Mouse (Mus musculus) liver, embryonic 11.5 days (tissue): ENCODE measurements around the gene Tmco4. TPM values are rescaled to one million over a fixed set of nuclear protein-coding genes. Genes with fewer than 3 reads are reported as not detected.

Experiments used
- ATAC-seq: fragments of 200-750 bp; cut with Nextera tagmentation; replicated peaks from 2 replicates; pipeline ENCODE4 v1.8.0; 2017; ENCODE audit warnings: moderate number of reproducible peaks, mild to moderate bottlenecking, moderate TSS enrichment, moderate library complexity; ENCODE audit not compliant: low FRiP score
- DNase-seq: peaks from one replicate; pipeline ENCODE4 v3.0.0-alpha.2; 2017; ENCODE audit warnings: low spot score
- H3K27ac ChIP-seq: fragments of 300-500 bp; sonication (generic); 2 replicates; pipeline ENCODE4 v1.5.1; 2014; ENCODE audit warnings: mild to moderate bottlenecking, low read depth, low read length, control low read depth
- H3K27me3 ChIP-seq: fragments of 300-500 bp; sonication (generic); replicated peaks from 2 replicates; pipeline ENCODE4 v1.6.1; 2014; ENCODE audit warnings: low read length, mixed read lengths; ENCODE audit not compliant: control insufficient read depth, insufficient read depth
- H3K36me3 ChIP-seq: fragments of 300-500 bp; sonication (generic); 2 replicates; pipeline ENCODE4 v1.6.1; 2014; ENCODE audit warnings: mild to moderate bottlenecking, low read length, moderate library complexity, mixed read lengths; ENCODE audit not compliant: control insufficient read depth, insufficient read depth
- H3K4me1 ChIP-seq: fragments of 300-500 bp; sonication (generic); replicated peaks from 2 replicates; pipeline ENCODE4 v1.6.1; 2014; ENCODE audit warnings: low read length, mixed read lengths; ENCODE audit not compliant: control insufficient read depth, insufficient read depth
- H3K4me2 ChIP-seq: fragments of 300-500 bp; sonication (generic); 2 replicates; pipeline ENCODE4 v1.6.1; 2014; ENCODE audit warnings: mild to moderate bottlenecking, control low read depth, moderate library complexity
- H3K4me3 ChIP-seq: fragments of 300-500 bp; sonication (generic); 2 replicates; pipeline ENCODE4 v1.5.1; 2014; ENCODE audit warnings: low read depth, low read length, control low read depth
- H3K9ac ChIP-seq: fragments of 300-500 bp; sonication (generic); 2 replicates; pipeline ENCODE4 v1.6.1; 2014; ENCODE audit warnings: low read depth, low read length, control low read depth
- H3K9me3 ChIP-seq: fragments of 300-500 bp; sonication (generic); 2 replicates; pipeline ENCODE4 v1.6.1; 2016; ENCODE audit warnings: low read length, inconsistent platforms, mixed read lengths; ENCODE audit not compliant: control insufficient read depth
- WGBS: fragments of 180-500 bp; shearing (Covaris S2); extraction: QIAGEN DNeasy Blood & Tissue Kit; methylation state at CpG from one replicate; pipeline ENCODE4 v1.1.7; 2014; 5-methylcytosine and 5-hydroxymethylcytosine counted together
- polyA plus RNA-seq: library from polyadenylated mRNA; unstranded; fragments of >200 nt; fragmentation: Nextera tagmentation; extraction: Ambion mirVana; gene quantifications from 2 replicates; pipeline ENCODE4 v1.2.1, GENCODE M21; 2014

Gene Tmco4
- polyA plus RNA-seq, 1 experiment from 2014 or later, result 1.5 TPM

- Histone ChIP-seq H3K9me3 (peaks cover 6% of the 10 kb centered on the region; the same call in 1 of the 2 replicates), H3K9ac (no peak overlapping the region), H3K36me3 (no peaks in the 10 kb centered on the region), H3K4me3 (no peak overlapping the region), H3K4me2 (no peak overlapping the region), H3K27ac (no peak overlapping the region), H3K27me3 (peaks cover 77% of the 10 kb centered on the region), H3K4me1 (peaks cover 3% of the 10 kb centered on the region)
- 37% methylated on average over 7 of the region's 7 CpGs for WGBS
- DNase-seq, result no peak
- no peak for ATAC-seq
These were observed 118.4 kb downstream of the Tmco4 start for GRCm38 (mm10) chr4:139091066-139091465.

GRCm38 (mm10) chr4:139091478-139092355 lies 119.0 kb downstream of the Tmco4 start:
- 7% methylated on average over 28 of the region's 28 CpGs for WGBS
- Histone ChIP-seq H3K36me3 (no peaks in the 10 kb centered on the region), H3K27ac (no peak overlapping the region), H3K4me3 (peak overlapping the region; percentile 53), H3K9me3 (peaks cover 6% of the 10 kb centered on the region; the same call in 1 of the 2 replicates), H3K9ac (no peak overlapping the region), H3K27me3 (peaks cover 77% of the 10 kb centered on the region), H3K4me2 (peak overlapping the region; percentile 73), H3K4me1 (peaks cover 3% of the 10 kb centered on the region)
- DNase-seq, result no peak
- ATAC-seq, result no peak

GRCm38 (mm10) chr4:139092356-139093195 lies 119.9 kb downstream of the Tmco4 start, which contains the start of gene Nbl1:
Nbl1 (minus strand) TSS chr4:139092993.
- H3K9ac ChIP-seq, result peak within 1 kb of the TSS; percentile 17
- DNase-seq (no peak), ATAC-seq (no peak)
- H3K4me2 ChIP-seq, result peak within 1 kb of the TSS; percentile 73
- H3K4me1 ChIP-seq, result peaks cover 3% of the 10 kb centered on the region
- 2% methylated on average over 101 of the region's 105 CpGs for WGBS
- H3K27me3 ChIP-seq, result peaks cover 72% of the 10 kb centered on the region
- H3K9me3 ChIP-seq, result peaks cover 6% of the 10 kb centered on the region; the same call in 1 of the 2 replicates
- no peak within 1 kb of the TSS for H3K27ac ChIP-seq
- peak within 1 kb of the TSS; percentile 53 for H3K4me3 ChIP-seq
- no peaks in the 10 kb centered on the region for H3K36me3 ChIP-seq

- Histone ChIP-seq H3K9ac (no peak overlapping the region), H3K9me3 (peaks cover 6% of the 10 kb centered on the region; the same call in 1 of the 2 replicates), H3K4me2 (peak overlapping the region; percentile 73), H3K4me1 (peaks cover 3% of the 10 kb centered on the region), H3K36me3 (no peaks in the 10 kb centered on the region), H3K27ac (no peak overlapping the region), H3K27me3 (peaks cover 69% of the 10 kb centered on the region), H3K4me3 (peak overlapping the region; percentile 53)
- ATAC-seq (no peak), DNase-seq (no peak)
- WGBS, result 30% methylated on average over 13 of the region's 13 CpGs
These were observed 120.5 kb downstream of the Tmco4 start for GRCm38 (mm10) chr4:139093196-139093530.

- Histone ChIP-seq H3K4me3 (no peak overlapping the region), H3K4me1 (peaks cover 3% of the 10 kb centered on the region), H3K9me3 (peaks cover 6% of the 10 kb centered on the region; the same call in 1 of the 2 replicates), H3K4me2 (no peak overlapping the region), H3K27me3 (peaks cover 47% of the 10 kb centered on the region), H3K27ac (no peak overlapping the region), H3K36me3 (no peaks in the 10 kb centered on the region), H3K9ac (no peak overlapping the region)
- WGBS, result 36% methylated on average over 1 of the region's 1 CpGs
- no peak for ATAC-seq
- DNase-seq, result no peak
These were observed 122.7 kb downstream of the Tmco4 start for GRCm38 (mm10) chr4:139095406-139095805.

GRCm38 (mm10) chr4:139096201-139096600 lies 123.5 kb downstream of the Tmco4 start:
- 68% methylated on average over 5 of the region's 5 CpGs for WGBS
- Histone ChIP-seq H3K36me3 (no peaks in the 10 kb centered on the region), H3K9me3 (peaks cover 6% of the 10 kb centered on the region; the same call in 1 of the 2 replicates), H3K4me2 (no peak overlapping the region), H3K27ac (no peak overlapping the region), H3K4me1 (peaks cover 3% of the 10 kb centered on the region), H3K9ac (no peak overlapping the region), H3K27me3 (peaks cover 39% of the 10 kb centered on the region), H3K4me3 (no peak overlapping the region)
- DNase-seq (no peak), ATAC-seq (no peak)

- WGBS, result 90% methylated on average over 8 of the region's 8 CpGs
- H3K9me3 ChIP-seq, result no peaks in the 10 kb centered on the region
- peaks cover 22% of the 10 kb centered on the region; the same call in 1 of the 2 replicates for H3K36me3 ChIP-seq
- no peaks in the 10 kb centered on the region for H3K4me1 ChIP-seq
- H3K4me3 ChIP-seq, result no peak overlapping the region
- 0 out of 2 replicates have a peak, but pooled peaks cover under 1% of the 10 kb centered on the region for H3K27me3 ChIP-seq
- DNase-seq (no peak), ATAC-seq (no peak)
- no peak overlapping the region for H3K4me2 ChIP-seq
- H3K9ac ChIP-seq, result no peak overlapping the region
- H3K27ac ChIP-seq, result no peak overlapping the region
These were observed 127.6 kb downstream of the Tmco4 start for GRCm38 (mm10) chr4:139100326-139100725.

- H3K36me3 ChIP-seq, result peaks cover 22% of the 10 kb centered on the region; the same call in 1 of the 2 replicates
- H3K4me3 ChIP-seq, result no peak overlapping the region
- no peak for DNase-seq
- 85% methylated on average over 6 of the region's 6 CpGs for WGBS
- ATAC-seq, result no peak
- H3K9me3 ChIP-seq, result no peaks in the 10 kb centered on the region
- no peak overlapping the region for H3K4me2 ChIP-seq
- no peaks in the 10 kb centered on the region for H3K27me3 ChIP-seq
- H3K4me1 ChIP-seq, result no peaks in the 10 kb centered on the region
- no peak overlapping the region for H3K27ac ChIP-seq
- H3K9ac ChIP-seq, result no peak overlapping the region
These were observed 128.9 kb downstream of the Tmco4 start for GRCm38 (mm10) chr4:139101546-139101945.
